Mouse (Mus musculus) liver, embryonic 15.5 days (tissue): ENCODE data around the gene Ptpn5. TPM values are rescaled to one million over a fixed set of nuclear protein-coding genes. Genes with fewer than 3 reads are reported as not detected.

Experiments
- ATAC-seq: fragments of 200-750 bp; cut with Nextera tagmentation; 2 replicates; pipeline ENCODE4 v1.8.0; 2017; ENCODE audit warnings: moderate number of reproducible peaks, mild to moderate bottlenecking, moderate library complexity; ENCODE audit not compliant: insufficient read depth
- H3K27ac ChIP-seq: fragments of 300-500 bp; sonication (generic); replicated peaks from 2 replicates; pipeline ENCODE4 v1.5.1; 2015; ENCODE audit warnings: mild to moderate bottlenecking, inconsistent platforms
- H3K27me3 ChIP-seq: fragments of 300-500 bp; sonication (generic); 2 replicates; pipeline ENCODE4 v1.6.1; 2015; ENCODE audit warnings: mild to moderate bottlenecking, inconsistent platforms
- H3K36me3 ChIP-seq: fragments of 300-500 bp; sonication (generic); replicated peaks from 2 replicates; pipeline ENCODE4 v1.6.1; 2015; ENCODE audit warnings: moderate library complexity, mild to moderate bottlenecking, inconsistent platforms
- H3K4me1 ChIP-seq: fragments of 300-500 bp; sonication (generic); replicated peaks from 2 replicates; pipeline ENCODE4 v1.6.1; 2015; ENCODE audit warnings: inconsistent platforms
- H3K4me2 ChIP-seq: fragments of 300-500 bp; sonication (generic); 2 replicates; pipeline ENCODE4 v1.6.1; 2015; ENCODE audit warnings: moderate library complexity, mild to moderate bottlenecking, inconsistent platforms
- H3K4me3 ChIP-seq: fragments of 300-500 bp; sonication (generic); replicated peaks from 2 replicates; pipeline ENCODE4 v1.5.1; 2015; ENCODE audit warnings: mild to moderate bottlenecking, inconsistent platforms
- H3K9ac ChIP-seq: fragments of 300-500 bp; sonication (generic); 2 replicates; pipeline ENCODE4 v1.6.1; 2015; ENCODE audit warnings: moderate library complexity, mild to moderate bottlenecking, inconsistent platforms
- H3K9me3 ChIP-seq: fragments of 300-500 bp; sonication (generic); replicated peaks from 2 replicates; pipeline ENCODE4 v1.6.1; 2016; ENCODE audit warnings: inconsistent platforms
- WGBS: fragments of 180-500 bp; shearing (Covaris S2); methylation state at CpG from one replicate; pipeline ENCODE4 v1.1.7; 2015; ENCODE audit warnings: mixed read lengths; ENCODE audit not compliant: insufficient replicate concordance; 5-methylcytosine and 5-hydroxymethylcytosine counted together
- polyA plus RNA-seq: library from polyadenylated mRNA; unstranded; fragments of >200 nt; fragmentation: Nextera tagmentation; extraction: Ambion mirVana; gene quantifications from 2 replicates; pipeline ENCODE4 v1.2.1, GENCODE M21; 2015

Gene Ptpn5
- polyA plus RNA-seq, result 0.10 TPM in 1 of 2 replicates, not detected in the other

DNA sequence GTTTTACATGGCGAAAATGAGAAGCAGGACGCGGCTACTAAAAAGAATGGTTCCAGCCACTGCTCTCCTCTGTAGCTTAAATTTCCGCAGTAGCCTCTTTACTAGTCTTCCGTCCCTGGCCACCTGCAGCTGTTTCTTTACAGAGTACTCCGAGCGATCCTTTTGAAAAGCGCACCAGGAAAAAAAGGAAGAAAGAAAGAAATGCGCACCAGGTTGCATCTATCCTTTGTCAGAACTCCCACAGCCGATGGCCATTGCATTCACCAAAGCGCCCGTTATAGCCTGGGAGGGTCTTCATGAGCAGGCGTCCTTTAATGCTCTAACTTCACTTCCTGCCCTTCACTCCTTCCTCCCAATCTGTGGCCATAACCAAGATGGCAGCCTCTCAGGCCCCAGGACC lies at the start of gene Ptpn5:
Gene Ptpn5, minus strand, starts transcription at position 354 of the 400 bp plus-strand sequence.
- Histone ChIP-seq H3K27me3 (peaks cover 54% of the 10 kb centered on the region), H3K4me2 (peak within 1 kb of the TSS; percentile 60), H3K9me3 (no peaks in the 10 kb centered on the region), H3K9ac (no peak within 1 kb of the TSS), H3K36me3 (no peaks in the 10 kb centered on the region), H3K4me1 (0 out of 2 replicates have a peak, but pooled peaks cover 7% of the 10 kb centered on the region), H3K27ac (no peak within 1 kb of the TSS), H3K4me3 (peak within 1 kb of the TSS; percentile 42)
- ATAC-seq, result no peak
- WGBS, result 8% methylated on average over 13 of the region's 13 CpGs

GRCm38 (mm10) chr7:47170814-47171213 lies 37.3 kb upstream of the Ptpn5 start:
- 42% methylated on average over 5 of the region's 5 CpGs for WGBS
- no peak overlapping the region for H3K4me3 ChIP-seq

DNA sequence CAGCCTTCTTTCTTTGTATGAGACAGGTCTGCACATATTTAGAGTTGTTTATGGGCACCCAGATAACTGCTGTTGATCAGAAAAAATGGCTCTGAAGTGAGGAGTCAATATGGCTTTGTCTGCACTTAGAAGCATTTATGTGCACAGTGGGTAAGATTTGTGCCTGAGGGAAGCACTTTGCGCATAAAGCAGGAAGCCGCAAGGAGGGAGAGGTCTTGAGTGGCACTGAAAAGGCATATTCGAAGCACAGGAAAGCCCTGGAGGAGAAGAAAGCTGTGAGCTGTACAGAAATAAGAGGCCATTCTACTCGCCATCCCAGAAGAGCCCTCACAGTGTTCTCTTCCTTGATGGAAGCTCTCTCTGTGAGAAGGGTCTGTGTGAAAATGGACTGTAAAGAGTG lies 31.5 kb upstream of the Ptpn5 start:
- Histone ChIP-seq H3K4me1 (no peaks in the 10 kb centered on the region), H3K4me3 (no peak overlapping the region), H3K9ac (no peak overlapping the region), H3K27ac (no peak overlapping the region), H3K4me2 (no peak overlapping the region), H3K36me3 (no peaks in the 10 kb centered on the region), H3K27me3 (no peaks in the 10 kb centered on the region), H3K9me3 (no peaks in the 10 kb centered on the region)
- 56% methylated on average over 4 of the region's 4 CpGs for WGBS
- ATAC-seq, result no peak

More at GRCm38 (mm10) chr7:47170814-47171213, 37.3 kb upstream of the Ptpn5 start:
- Histone ChIP-seq H3K9me3 (no peaks in the 10 kb centered on the region), H3K36me3 (no peaks in the 10 kb centered on the region), H3K27ac (no peak overlapping the region), H3K4me2 (no peak overlapping the region), H3K27me3 (no peaks in the 10 kb centered on the region), H3K4me1 (no peaks in the 10 kb centered on the region), H3K9ac (no peak overlapping the region)
- ATAC-seq, result no peak

GRCm38 (mm10) chr7:47163203-47163602 lies 29.7 kb upstream of the Ptpn5 start:
- Histone ChIP-seq H3K4me1 (no peaks in the 10 kb centered on the region), H3K36me3 (no peaks in the 10 kb centered on the region), H3K27ac (no peak overlapping the region), H3K9ac (no peak overlapping the region), H3K4me2 (no peak overlapping the region), H3K9me3 (no peaks in the 10 kb centered on the region), H3K27me3 (no peaks in the 10 kb centered on the region), H3K4me3 (no peak overlapping the region)
- WGBS, result 63% methylated on average over 4 of the region's 4 CpGs
- no peak for ATAC-seq

DNA sequence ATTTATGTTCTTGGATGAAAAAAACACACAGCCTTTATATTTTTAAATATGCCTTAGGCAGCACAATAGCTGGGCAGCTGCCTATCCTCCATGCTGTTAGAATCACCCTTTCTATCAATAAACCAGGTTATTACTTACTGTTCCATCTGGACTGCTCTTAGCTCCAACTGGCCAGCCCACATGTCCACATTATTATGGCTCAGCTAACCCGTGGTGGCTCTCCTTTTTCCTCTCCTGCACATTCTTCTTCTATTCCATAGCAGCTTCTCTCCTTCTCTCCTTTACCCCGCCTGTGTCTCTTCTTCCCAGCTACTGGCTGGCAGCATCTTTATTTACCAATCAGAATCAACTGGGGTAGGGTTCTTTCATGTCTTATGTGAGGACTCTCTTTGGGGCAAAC lies 25.0 kb upstream of the Ptpn5 start:
- no peak overlapping the region for H3K27ac ChIP-seq
- no peak overlapping the region for H3K4me3 ChIP-seq
- no peaks in the 10 kb centered on the region for H3K4me1 ChIP-seq
- H3K4me2 ChIP-seq, result no peak overlapping the region
- no peak overlapping the region for H3K9ac ChIP-seq
- no peaks in the 10 kb centered on the region for H3K27me3 ChIP-seq
- no peaks in the 10 kb centered on the region for H3K9me3 ChIP-seq
- ATAC-seq, result no peak
- no peaks in the 10 kb centered on the region for H3K36me3 ChIP-seq
- WGBS, result 46% methylated on average over 2 of the region's 2 CpGs

GRCm38 (mm10) chr7:47157743-47158142 lies 24.3 kb upstream of the Ptpn5 start:
- no peak for ATAC-seq
- no peak overlapping the region for H3K4me3 ChIP-seq
- no peak overlapping the region for H3K9ac ChIP-seq
- no peak overlapping the region for H3K27ac ChIP-seq
- H3K4me2 ChIP-seq, result no peak overlapping the region
- H3K9me3 ChIP-seq, result no peaks in the 10 kb centered on the region
- no peaks in the 10 kb centered on the region for H3K36me3 ChIP-seq
- H3K27me3 ChIP-seq, result no peaks in the 10 kb centered on the region
- WGBS, result 53% methylated on average over 9 of the region's 9 CpGs
- no peaks in the 10 kb centered on the region for H3K4me1 ChIP-seq

DNA sequence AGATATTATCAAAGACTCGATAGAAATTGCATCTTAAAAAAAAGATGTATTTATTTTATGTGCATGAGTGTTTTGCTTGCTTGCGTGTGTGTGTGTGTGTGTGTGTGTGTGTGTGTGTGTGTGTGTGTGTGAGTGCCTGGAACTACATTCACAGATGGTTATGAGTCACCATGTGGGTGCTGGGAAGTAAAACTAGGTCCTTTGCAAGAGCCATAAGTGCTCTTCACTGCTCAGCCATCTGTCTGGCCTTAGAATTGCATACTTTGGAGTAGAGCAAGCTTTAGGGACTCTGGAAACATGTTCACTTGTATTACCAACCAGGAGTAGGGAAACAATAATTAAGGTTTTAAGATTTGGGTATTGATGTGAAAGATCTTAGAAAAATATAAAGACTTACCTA lies 22.4 kb upstream of the Ptpn5 start:
- ATAC-seq, result no peak
- Histone ChIP-seq H3K27me3 (no peaks in the 10 kb centered on the region), H3K27ac (no peak overlapping the region), H3K36me3 (no peaks in the 10 kb centered on the region), H3K4me1 (no peaks in the 10 kb centered on the region), H3K9me3 (no peaks in the 10 kb centered on the region), H3K4me3 (no peak overlapping the region), H3K9ac (no peak overlapping the region), H3K4me2 (no peak overlapping the region)
- 59% methylated on average over 2 of the region's 2 CpGs for WGBS

GRCm38 (mm10) chr7:47155396-47155795 lies 21.9 kb upstream of the Ptpn5 start:
- no peaks in the 10 kb centered on the region for H3K27me3 ChIP-seq
- no peak overlapping the region for H3K4me3 ChIP-seq
- no peaks in the 10 kb centered on the region for H3K9me3 ChIP-seq
- H3K4me1 ChIP-seq, result no peaks in the 10 kb centered on the region
- WGBS, result 74% methylated on average over 4 of the region's 4 CpGs
- H3K4me2 ChIP-seq, result no peak overlapping the region
- H3K9ac ChIP-seq, result no peak overlapping the region
- H3K36me3 ChIP-seq, result no peaks in the 10 kb centered on the region
- ATAC-seq, result no peak
- no peak overlapping the region for H3K27ac ChIP-seq

DNA sequence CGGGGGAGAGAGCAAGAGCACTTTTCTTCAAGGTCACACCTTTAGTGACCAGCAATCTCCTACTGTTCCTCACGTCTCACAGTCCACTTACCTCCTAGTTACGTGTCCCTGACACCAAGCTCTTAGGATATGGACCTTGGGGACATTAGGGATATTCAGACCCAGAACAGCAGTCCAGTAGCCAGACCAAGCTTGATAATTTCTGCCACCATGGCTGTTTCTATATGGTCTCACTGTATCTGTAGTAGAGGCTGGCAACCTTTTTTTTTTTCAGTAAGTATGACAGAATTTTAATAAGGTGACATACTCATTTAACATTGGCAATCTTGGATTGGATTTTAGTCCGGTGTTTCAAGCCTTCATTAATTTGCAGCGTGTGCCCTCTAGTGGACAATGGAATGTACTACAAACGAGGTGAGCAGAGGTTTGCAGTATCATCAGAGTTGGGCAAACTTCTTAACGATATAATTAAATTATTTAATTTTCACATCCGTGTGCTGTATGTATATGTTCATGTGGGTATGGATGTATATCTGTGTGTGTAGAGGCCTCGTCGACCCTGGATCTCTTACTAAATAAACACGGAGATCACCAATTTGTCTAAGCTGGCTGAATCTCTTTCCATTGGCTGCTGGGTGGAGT lies 17.1 kb upstream of the Ptpn5 start:
- Histone ChIP-seq H3K4me3 (no peak overlapping the region), H3K9ac (no peak overlapping the region), H3K27ac (no peak overlapping the region), H3K4me1 (no peaks in the 10 kb centered on the region), H3K4me2 (no peak overlapping the region), H3K27me3 (no peaks in the 10 kb centered on the region), H3K36me3 (no peaks in the 10 kb centered on the region), H3K9me3 (no peaks in the 10 kb centered on the region)
- no peak for ATAC-seq
- 11% methylated on average over 11 of the region's 11 CpGs for WGBS

- H3K9ac ChIP-seq, result no peak overlapping the region
- H3K36me3 ChIP-seq, result no peaks in the 10 kb centered on the region
- no peaks in the 10 kb centered on the region for H3K4me1 ChIP-seq
- no peaks in the 10 kb centered on the region for H3K9me3 ChIP-seq
- H3K4me2 ChIP-seq, result no peak overlapping the region
- H3K27ac ChIP-seq, result no peak overlapping the region
- no peaks in the 10 kb centered on the region for H3K27me3 ChIP-seq
- 60% methylated on average over 7 of the region's 7 CpGs for WGBS
- ATAC-seq, result no peak
- H3K4me3 ChIP-seq, result no peak overlapping the region
Observed at GRCm38 (mm10) chr7:47148298-47148697, 14.8 kb upstream of the Ptpn5 start.

- Histone ChIP-seq H3K36me3 (no peaks in the 10 kb centered on the region), H3K4me2 (no peak overlapping the region), H3K9me3 (no peaks in the 10 kb centered on the region), H3K27me3 (no peaks in the 10 kb centered on the region), H3K4me1 (no peaks in the 10 kb centered on the region), H3K27ac (no peak overlapping the region), H3K9ac (no peak overlapping the region), H3K4me3 (no peak overlapping the region)
- no peak for ATAC-seq
- 20% methylated on average over 12 of the region's 12 CpGs for WGBS
Observed at GRCm38 (mm10) chr7:47146034-47146812, 12.7 kb upstream of the Ptpn5 start.
